Mouse (Mus musculus) heart, postnatal 0 days (tissue): ENCODE measurements around the gene Ptov1. TPM values are rescaled to one million over a fixed set of nuclear protein-coding genes. Genes with fewer than 3 reads are reported as not detected.

Experiments used
- ATAC-seq: fragments of 200-750 bp; cut with Nextera tagmentation; 2 replicates; pipeline ENCODE4 v1.8.0; 2017; ENCODE audit warnings: low read depth, moderate number of reproducible peaks, moderate library complexity; ENCODE audit not compliant: insufficient read depth
- DNase-seq: peaks from one replicate; pipeline ENCODE4 v3.0.0-alpha.2; 2016; ENCODE audit warnings: low spot score
- H3K27ac ChIP-seq: fragments of 300-500 bp; sonication (generic); 2 replicates; pipeline ENCODE4 v1.5.1; 2014; ENCODE audit warnings: low read depth, mild to moderate bottlenecking
- H3K27me3 ChIP-seq: fragments of 300-500 bp; sonication (generic); 2 replicates; pipeline ENCODE4 v1.6.1; 2014; ENCODE audit warnings: low read length, mixed read lengths; ENCODE audit not compliant: control insufficient read depth, insufficient read depth
- H3K36me3 ChIP-seq: fragments of 300-500 bp; sonication (generic); replicated peaks from 2 replicates; pipeline ENCODE4 v1.6.1; 2014; ENCODE audit warnings: low read length, mixed read lengths; ENCODE audit not compliant: control insufficient read depth, insufficient read depth
- H3K4me1 ChIP-seq: fragments of 300-500 bp; sonication (generic); 2 replicates; pipeline ENCODE4 v1.6.1; 2014; ENCODE audit warnings: antibody characterized with exemption; ENCODE audit not compliant: control insufficient read depth, insufficient read depth
- H3K4me2 ChIP-seq: fragments of 300-500 bp; sonication (generic); 2 replicates; pipeline ENCODE4 v1.6.1; 2014; ENCODE audit warnings: low read depth, mild to moderate bottlenecking, low read length, moderate library complexity
- H3K4me3 ChIP-seq: fragments of 300-500 bp; sonication (generic); 2 replicates; pipeline ENCODE4 v1.5.1; 2014; ENCODE audit warnings: low read depth, low read length
- H3K9ac ChIP-seq: fragments of 300-500 bp; sonication (generic); replicated peaks from 2 replicates; pipeline ENCODE4 v1.6.1; 2014; ENCODE audit warnings: low read depth, low read length, mixed read lengths
- H3K9me3 ChIP-seq: fragments of 300-500 bp; sonication (generic); replicated peaks from 2 replicates; pipeline ENCODE4 v1.6.1; 2016; ENCODE audit warnings: low read length; ENCODE audit not compliant: control insufficient read depth
- CTCF ChIP-seq: IDR thresholded peaks from 2 replicates; pipeline ENCODE4 v1.5.1; 2016; ENCODE audit warnings: antibody characterized with exemption, control low read depth, low read depth
- EP300 ChIP-seq: IDR thresholded peaks from 2 replicates; pipeline ENCODE4 v1.6.1; 2016; ENCODE audit warnings: antibody characterized with exemption, low read depth
- WGBS: fragments of 180-500 bp; shearing (Covaris S2); extraction: QIAGEN DNeasy Blood & Tissue Kit; methylation state at CpG from one replicate; pipeline ENCODE4 v1.1.7; 2014; 5-methylcytosine and 5-hydroxymethylcytosine counted together
- polyA plus RNA-seq: library from polyadenylated mRNA; unstranded; fragments of >200 nt; fragmentation: Nextera tagmentation; extraction: Ambion mirVana; gene quantifications from 2 replicates; pipeline ENCODE4 v1.2.1, GENCODE M21; 2015
- total RNA-seq: library from RNA; depleted of rRNA; stranded (reverse); fragments of >200 nt; gene quantifications from 2 replicates; pipeline ENCODE4 v1.2.3, GENCODE M21; 2014; ENCODE audit warnings: low replicate concordance

The Ptov1 gene
- total and polyA plus RNA-seq, 2 experiments from 2014 or later, result 248 to 335 TPM

DNA sequence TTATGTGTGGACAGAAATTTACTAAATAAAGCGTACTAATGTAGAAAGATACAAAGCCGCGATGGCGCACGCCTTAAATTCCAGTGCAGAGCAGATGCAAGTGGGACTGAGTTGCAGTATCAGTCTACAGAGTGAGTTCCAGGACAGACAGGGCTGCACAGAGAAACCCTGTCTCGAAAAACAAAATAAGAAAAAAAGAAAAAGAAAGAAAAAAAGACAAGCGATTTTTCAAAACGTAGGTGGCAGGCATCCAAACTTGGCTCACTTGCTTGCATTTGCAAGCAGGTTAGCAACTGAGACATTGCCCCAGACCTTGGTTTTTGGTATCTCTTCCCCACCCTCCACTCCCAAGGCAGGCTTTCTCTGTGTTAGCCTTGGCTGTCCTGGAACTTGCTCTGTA is 23.6 kb upstream of the Ptov1 start:
- 24% methylated on average over 8 of the region's 8 CpGs for WGBS
- no peaks in the 10 kb centered on the region for H3K9me3 ChIP-seq
- peak overlapping the region; percentile 71 for H3K27ac ChIP-seq
- H3K4me1 ChIP-seq, result peaks cover 48% of the 10 kb centered on the region
- no peak for DNase-seq
- H3K36me3 ChIP-seq, result no peaks in the 10 kb centered on the region; the same call in 1 of the 2 replicates
- no peak for ATAC-seq
- no peak for TF ChIP-seq CTCF
- no peak for TF ChIP-seq EP300
- no peaks in the 10 kb centered on the region for H3K27me3 ChIP-seq
- H3K4me2 ChIP-seq, result peak overlapping the region; percentile 91
- 0 out of 2 replicates have a peak overlapping the region, but pooled peaks have one; percentile 13 for H3K9ac ChIP-seq
- H3K4me3 ChIP-seq, result peak overlapping the region; percentile 77; the same call in 1 of the 2 replicates

- TF ChIP-seq CTCF (no peak), EP300 (no peak)
- Histone ChIP-seq H3K36me3 (no peaks in the 10 kb centered on the region; the same call in 1 of the 2 replicates), H3K27me3 (no peaks in the 10 kb centered on the region), H3K4me2 (peak within 1 kb of the TSS; percentile 91), H3K9ac (peak within 1 kb of the TSS; percentile 87), H3K9me3 (no peaks in the 10 kb centered on the region), H3K4me1 (peaks cover 50% of the 10 kb centered on the region), H3K4me3 (peak within 1 kb of the TSS; percentile 77), H3K27ac (peak within 1 kb of the TSS; percentile 91)
- ATAC-seq (peak; percentile 67), DNase-seq (peak; percentile 93)
- under 1% methylated on average over 56 of the region's 56 CpGs for WGBS
These were observed 22.8 kb upstream of the Ptov1 start, which contains the start of gene Med25 for GRCm38 (mm10) chr7:44892276-44892921. TSS of gene Med25 (minus strand) at chr7:44892712.

- no peak for DNase-seq
- no peak for TF ChIP-seq CTCF
- TF ChIP-seq EP300, result no peak
- peak overlapping the region; percentile 87 for H3K9ac ChIP-seq
These were observed 22.0 kb upstream of the Ptov1 start for GRCm38 (mm10) chr7:44891611-44892010.

DNA sequence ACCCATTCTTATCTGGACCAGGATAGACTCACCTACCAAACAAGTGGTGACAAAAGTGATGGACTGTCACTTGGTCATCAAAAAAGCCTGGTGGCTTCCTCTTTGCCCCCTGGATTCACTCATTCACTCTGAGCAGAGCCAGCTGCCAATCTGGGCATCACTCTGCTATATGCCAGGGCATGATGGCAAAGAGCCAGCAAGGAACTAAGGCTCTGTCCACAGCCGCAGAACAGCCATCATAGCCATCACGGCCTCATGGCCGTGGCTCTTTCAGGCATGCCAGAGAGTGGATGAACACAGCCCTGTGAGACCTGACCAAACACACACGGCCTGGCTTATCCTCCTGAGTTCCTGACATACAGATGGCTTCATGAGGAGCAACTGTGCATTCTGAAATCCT is 21.1 kb upstream of the Ptov1 start:
- whole genome bisulfite sequencing, result 56% methylated on average over 4 of the region's 4 CpGs
- Histone ChIP-seq H3K36me3 (peaks cover 4% of the 10 kb centered on the region; the same call in 1 of the 2 replicates), H3K27me3 (no peaks in the 10 kb centered on the region), H3K4me2 (peak overlapping the region; percentile 91), H3K4me1 (peaks cover 47% of the 10 kb centered on the region), H3K27ac (no peak overlapping the region), H3K9me3 (no peaks in the 10 kb centered on the region), H3K4me3 (no peak overlapping the region; the same call in 1 of the 2 replicates), H3K9ac (no peak overlapping the region)
- ATAC-seq, result no peak
- no peak for DNase-seq
- TF ChIP-seq CTCF (no peak), EP300 (no peak)

More at GRCm38 (mm10) chr7:44891611-44892010, 22.0 kb upstream of the Ptov1 start:
- Histone ChIP-seq H3K4me2 (peak overlapping the region; percentile 91), H3K36me3 (no peaks in the 10 kb centered on the region; the same call in 1 of the 2 replicates), H3K4me1 (peaks cover 51% of the 10 kb centered on the region), H3K27me3 (no peaks in the 10 kb centered on the region), H3K27ac (peak overlapping the region; percentile 91), H3K9me3 (no peaks in the 10 kb centered on the region), H3K4me3 (peak overlapping the region; percentile 77)
- WGBS, result 19% methylated on average over 6 of the region's 6 CpGs
- ATAC-seq, result no peak

DNA sequence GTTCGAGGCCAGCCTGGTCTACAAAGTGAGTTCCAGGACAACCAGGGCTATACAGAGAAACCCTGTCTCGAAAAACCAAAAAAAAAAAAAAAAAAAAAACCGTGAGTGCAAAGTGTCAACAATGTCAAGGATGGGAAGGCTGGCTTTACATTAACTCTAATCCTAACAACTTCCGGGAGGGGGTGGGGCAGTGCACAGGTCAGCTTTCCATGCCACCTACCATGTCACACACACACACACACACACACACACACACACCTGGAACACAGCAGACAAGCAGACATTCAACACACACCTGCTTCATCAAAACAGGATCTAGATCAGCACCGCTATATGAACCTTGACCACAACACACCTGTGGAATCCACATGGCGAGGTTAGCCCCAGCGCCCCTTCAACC is 20.6 kb upstream of the Ptov1 start:
- H3K9me3 ChIP-seq, result no peaks in the 10 kb centered on the region
- TF ChIP-seq CTCF (no peak), EP300 (no peak)
- no peaks in the 10 kb centered on the region for H3K27me3 ChIP-seq
- peaks cover 44% of the 10 kb centered on the region for H3K4me1 ChIP-seq
- no peak overlapping the region for H3K9ac ChIP-seq
- ATAC-seq (no peak), DNase-seq (no peak)
- 85% methylated on average over 6 of the region's 7 CpGs for WGBS
- H3K36me3 ChIP-seq, result peaks cover 10% of the 10 kb centered on the region; the same call in 1 of the 2 replicates
- no peak overlapping the region for H3K4me3 ChIP-seq
- H3K27ac ChIP-seq, result no peak overlapping the region
- H3K4me2 ChIP-seq, result no peak overlapping the region
